Mouse (Mus musculus) heart, embryonic 15.5 days (tissue): ENCODE measurements at regions not wholly inside any gene's neighbourhood (a gene's known extent, or its start where the extent isn't known, plus 50 kb on each side); places are given as distances from the start of the nearest gene placed in this dataset.

Source experiments
- ATAC-seq: fragments of 200-750 bp; cut with Nextera tagmentation; replicated peaks from 2 replicates; pipeline ENCODE4 v1.8.0; 2017; ENCODE audit warnings: low read depth, moderate TSS enrichment; ENCODE audit not compliant: insufficient number of reproducible peaks, insufficient read depth, low FRiP score
- H3K27ac ChIP-seq: fragments of 300-500 bp; sonication (generic); 2 replicates; pipeline ENCODE4 v1.5.1; 2015; ENCODE audit warnings: mild to moderate bottlenecking, inconsistent platforms
- H3K27me3 ChIP-seq: fragments of 300-500 bp; sonication (generic); 2 replicates; pipeline ENCODE4 v1.6.1; 2015; ENCODE audit warnings: inconsistent platforms
- H3K36me3 ChIP-seq: fragments of 300-500 bp; sonication (generic); 2 replicates; pipeline ENCODE4 v1.6.1; 2015; ENCODE audit warnings: mild to moderate bottlenecking, inconsistent platforms
- H3K4me1 ChIP-seq: fragments of 300-500 bp; sonication (generic); replicated peaks from 2 replicates; pipeline ENCODE4 v1.6.1; 2015; ENCODE audit warnings: inconsistent platforms
- H3K4me2 ChIP-seq: fragments of 300-500 bp; sonication (generic); 2 replicates; pipeline ENCODE4 v1.6.1; 2015; ENCODE audit warnings: inconsistent platforms, mild to moderate bottlenecking, moderate library complexity
- H3K4me3 ChIP-seq: fragments of 300-500 bp; sonication (generic); 2 replicates; pipeline ENCODE4 v1.5.1; 2015; ENCODE audit warnings: mild to moderate bottlenecking, inconsistent platforms
- H3K9ac ChIP-seq: fragments of 300-500 bp; sonication (generic); 2 replicates; pipeline ENCODE4 v1.6.1; 2015; ENCODE audit warnings: mild to moderate bottlenecking, inconsistent platforms
- H3K9me3 ChIP-seq: fragments of 300-500 bp; sonication (generic); replicated peaks from 2 replicates; pipeline ENCODE4 v1.6.1; 2016; ENCODE audit warnings: inconsistent platforms
- WGBS: fragments of 180-500 bp; shearing (Covaris S2); methylation state at CpG from one replicate; pipeline ENCODE4 v1.1.7; 2015; ENCODE audit warnings: mixed read lengths; 5-methylcytosine and 5-hydroxymethylcytosine counted together

DNA sequence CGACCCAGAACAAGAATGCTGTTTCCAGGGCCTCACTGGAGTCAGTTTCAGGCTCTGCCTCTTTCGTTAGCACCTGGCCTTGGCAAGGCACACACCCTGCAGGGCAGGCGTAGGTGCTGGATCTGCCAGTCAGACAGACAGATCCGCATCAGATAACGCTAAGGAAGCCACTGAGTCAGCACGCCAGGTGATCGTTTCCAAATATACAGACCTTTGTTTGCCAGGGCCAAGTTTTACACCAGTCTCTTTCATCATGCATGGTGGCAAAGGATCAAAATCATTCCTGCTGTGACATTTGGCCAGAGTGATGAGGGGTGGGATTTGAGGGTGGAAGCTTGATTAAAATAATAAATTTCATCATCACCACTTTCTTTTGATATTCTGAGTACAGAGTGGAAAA is 411.0 kb downstream of the Ofcc1 start:
- H3K4me2 ChIP-seq: no peak overlapping the region
- H3K27me3 ChIP-seq: no peaks in the 10 kb centered on the region
- no peak for ATAC-seq
- no peaks in the 10 kb centered on the region for H3K9me3 ChIP-seq
- H3K36me3 ChIP-seq: no peaks in the 10 kb centered on the region
- H3K9ac ChIP-seq: no peak overlapping the region
- H3K4me3 ChIP-seq: no peak overlapping the region
- H3K4me1 ChIP-seq: 0 out of 2 replicates have a peak, but pooled peaks cover 3% of the 10 kb centered on the region
- no peak overlapping the region for H3K27ac ChIP-seq
- WGBS: 55% methylated on average over 7 of the region's 7 CpGs

DNA sequence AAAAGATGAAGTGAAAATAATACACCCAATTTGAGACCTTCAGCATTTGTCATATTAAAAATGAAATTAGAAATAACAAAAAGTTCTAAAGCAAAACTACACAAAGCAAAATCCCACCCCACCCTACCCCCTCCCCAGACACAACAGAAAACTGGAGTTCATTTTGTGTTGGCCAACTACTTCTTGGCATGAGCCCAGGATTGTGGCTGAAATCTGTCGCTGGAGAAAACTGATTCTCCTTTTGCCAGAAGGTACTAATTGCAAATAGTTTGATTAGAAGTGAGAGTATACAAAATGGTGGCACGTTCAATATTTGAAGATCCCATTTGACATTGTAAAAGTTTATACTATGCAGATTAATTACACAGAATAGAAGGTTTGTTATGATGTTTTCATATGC is 426.0 kb downstream of the Ofcc1 start:
- WGBS: 59% methylated on average over 2 of the region's 2 CpGs
- Histone ChIP-seq H3K9ac (no peak overlapping the region), H3K27ac (no peak overlapping the region), H3K4me3 (no peak overlapping the region), H3K36me3 (no peaks in the 10 kb centered on the region), H3K9me3 (no peaks in the 10 kb centered on the region), H3K4me2 (no peak overlapping the region), H3K4me1 (no peaks in the 10 kb centered on the region), H3K27me3 (no peaks in the 10 kb centered on the region)
- ATAC-seq: no peak

DNA sequence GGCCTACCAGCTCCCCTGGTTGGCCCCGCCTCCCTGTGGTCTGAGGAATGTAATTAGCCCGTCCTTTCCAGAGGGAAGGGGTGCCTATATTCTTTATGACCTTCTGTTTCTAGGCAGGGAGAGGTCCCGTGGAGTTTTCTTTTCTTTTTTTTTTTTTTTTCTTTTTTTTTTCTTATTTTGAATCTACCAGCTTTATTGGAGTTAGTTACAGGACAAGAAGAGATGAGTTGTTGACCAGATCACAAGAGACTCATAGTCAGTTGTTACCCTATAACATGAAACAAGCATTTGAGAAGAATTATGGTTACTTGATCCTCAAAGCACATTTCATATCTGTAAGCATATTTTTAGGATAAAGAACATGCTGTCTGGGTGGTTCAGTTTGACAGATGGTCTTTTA is 429.8 kb downstream of the Ofcc1 start:
- Histone ChIP-seq H3K4me3 (no peak overlapping the region), H3K27ac (no peak overlapping the region), H3K36me3 (no peaks in the 10 kb centered on the region), H3K9me3 (no peaks in the 10 kb centered on the region), H3K4me1 (no peaks in the 10 kb centered on the region), H3K27me3 (no peaks in the 10 kb centered on the region), H3K4me2 (no peak overlapping the region), H3K9ac (no peak overlapping the region)
- ATAC-seq: no peak
- 84% methylated on average over 3 of the region's 3 CpGs for WGBS

- no peak overlapping the region for H3K4me3 ChIP-seq
- H3K4me2 ChIP-seq: no peak overlapping the region
- no peak overlapping the region for H3K27ac ChIP-seq
- no peaks in the 10 kb centered on the region for H3K27me3 ChIP-seq
- H3K9ac ChIP-seq: no peak overlapping the region
- H3K4me1 ChIP-seq: no peaks in the 10 kb centered on the region
- ATAC-seq: no peak
- 79% methylated on average over 7 of the region's 7 CpGs for WGBS
- no peaks in the 10 kb centered on the region for H3K36me3 ChIP-seq
- no peaks in the 10 kb centered on the region for H3K9me3 ChIP-seq
Measured at GRCm38 (mm10) chr13:39928573-39928972, 432.7 kb downstream of the Ofcc1 start.

- Histone ChIP-seq H3K4me2 (no peak overlapping the region), H3K4me3 (no peak overlapping the region), H3K27ac (no peak overlapping the region), H3K9me3 (no peaks in the 10 kb centered on the region), H3K9ac (no peak overlapping the region), H3K36me3 (no peaks in the 10 kb centered on the region), H3K4me1 (no peaks in the 10 kb centered on the region), H3K27me3 (no peaks in the 10 kb centered on the region)
- WGBS: 87% methylated on average over 4 of the region's 4 CpGs
- no peak for ATAC-seq
Measured at GRCm38 (mm10) chr13:39924366-39924765, 436.9 kb downstream of the Ofcc1 start.

GRCm38 (mm10) chr13:39923113-39923512 is 438.1 kb downstream of the Ofcc1 start:
- WGBS: 51% methylated on average over 9 of the region's 9 CpGs
- ATAC-seq: no peak
- H3K36me3 ChIP-seq: no peaks in the 10 kb centered on the region
- H3K4me2 ChIP-seq: no peak overlapping the region
- no peaks in the 10 kb centered on the region for H3K9me3 ChIP-seq
- H3K27ac ChIP-seq: no peak overlapping the region
- no peaks in the 10 kb centered on the region for H3K4me1 ChIP-seq
- H3K4me3 ChIP-seq: no peak overlapping the region
- H3K9ac ChIP-seq: no peak overlapping the region
- no peaks in the 10 kb centered on the region for H3K27me3 ChIP-seq

DNA sequence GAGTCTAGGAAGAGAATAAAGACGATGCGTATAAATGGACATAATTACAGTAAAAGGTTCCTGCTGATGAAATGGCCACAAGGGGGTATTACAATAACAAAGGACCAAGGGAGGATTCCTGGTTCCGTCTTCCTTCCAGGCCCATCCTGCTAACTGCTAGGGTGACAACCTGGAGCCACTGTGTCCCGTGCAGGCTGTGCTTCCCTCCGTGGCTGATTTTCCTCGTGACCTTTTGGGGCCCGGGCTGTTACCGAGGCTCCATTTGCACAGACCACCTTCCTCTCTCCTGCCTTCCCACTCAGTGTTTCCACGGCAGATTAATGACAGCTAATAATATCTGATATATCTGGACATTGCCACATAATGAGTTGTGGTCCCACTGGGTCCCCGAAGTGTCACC is 453.5 kb downstream of the Ofcc1 start:
- WGBS: 72% methylated on average over 10 of the region's 10 CpGs
- Histone ChIP-seq H3K4me2 (no peak overlapping the region), H3K9me3 (no peaks in the 10 kb centered on the region)

GRCm38 (mm10) chr13:39904264-39904663 is 457.0 kb downstream of the Ofcc1 start:
- H3K4me1 ChIP-seq: no peaks in the 10 kb centered on the region
- WGBS: 59% methylated on average over 8 of the region's 8 CpGs
- no peak overlapping the region for H3K4me3 ChIP-seq
- no peaks in the 10 kb centered on the region for H3K27me3 ChIP-seq
- H3K27ac ChIP-seq: no peak overlapping the region
- ATAC-seq: no peak
- no peaks in the 10 kb centered on the region for H3K9me3 ChIP-seq
- no peak overlapping the region for H3K9ac ChIP-seq
- no peak overlapping the region for H3K4me2 ChIP-seq
- no peaks in the 10 kb centered on the region for H3K36me3 ChIP-seq

More for the DNA sequence above, 453.5 kb downstream of the Ofcc1 start:
- H3K36me3 ChIP-seq: no peaks in the 10 kb centered on the region
- no peak overlapping the region for H3K9ac ChIP-seq
- H3K27me3 ChIP-seq: no peaks in the 10 kb centered on the region
- ATAC-seq: no peak
- H3K4me1 ChIP-seq: no peaks in the 10 kb centered on the region
- H3K27ac ChIP-seq: no peak overlapping the region
- no peak overlapping the region for H3K4me3 ChIP-seq

GRCm38 (mm10) chr13:39903319-39903718 is 457.9 kb downstream of the Ofcc1 start:
- no peak overlapping the region for H3K4me3 ChIP-seq
- no peaks in the 10 kb centered on the region for H3K4me1 ChIP-seq
- H3K9me3 ChIP-seq: no peaks in the 10 kb centered on the region
- no peaks in the 10 kb centered on the region for H3K36me3 ChIP-seq
- no peak overlapping the region for H3K27ac ChIP-seq
- 76% methylated on average over 3 of the region's 3 CpGs for WGBS
- no peaks in the 10 kb centered on the region for H3K27me3 ChIP-seq
- ATAC-seq: no peak
- no peak overlapping the region for H3K9ac ChIP-seq
- H3K4me2 ChIP-seq: no peak overlapping the region

GRCm38 (mm10) chr13:39899332-39899731 is 461.9 kb downstream of the Ofcc1 start:
- Histone ChIP-seq H3K4me2 (no peak overlapping the region), H3K27ac (no peak overlapping the region), H3K4me1 (no peaks in the 10 kb centered on the region), H3K4me3 (no peak overlapping the region), H3K9ac (no peak overlapping the region), H3K36me3 (no peaks in the 10 kb centered on the region), H3K9me3 (no peaks in the 10 kb centered on the region), H3K27me3 (no peaks in the 10 kb centered on the region)
- no peak for ATAC-seq
- 83% methylated on average over 2 of the region's 2 CpGs for WGBS

- no peaks in the 10 kb centered on the region for H3K27me3 ChIP-seq
- H3K4me3 ChIP-seq: no peak overlapping the region
- 75% methylated on average over 5 of the region's 5 CpGs for WGBS
- H3K4me1 ChIP-seq: no peaks in the 10 kb centered on the region
- no peaks in the 10 kb centered on the region for H3K9me3 ChIP-seq
- no peak overlapping the region for H3K4me2 ChIP-seq
- ATAC-seq: no peak
- H3K9ac ChIP-seq: no peak overlapping the region
- no peaks in the 10 kb centered on the region for H3K36me3 ChIP-seq
- H3K27ac ChIP-seq: no peak overlapping the region
Measured at GRCm38 (mm10) chr13:39898412-39898979, 462.8 kb downstream of the Ofcc1 start.

DNA sequence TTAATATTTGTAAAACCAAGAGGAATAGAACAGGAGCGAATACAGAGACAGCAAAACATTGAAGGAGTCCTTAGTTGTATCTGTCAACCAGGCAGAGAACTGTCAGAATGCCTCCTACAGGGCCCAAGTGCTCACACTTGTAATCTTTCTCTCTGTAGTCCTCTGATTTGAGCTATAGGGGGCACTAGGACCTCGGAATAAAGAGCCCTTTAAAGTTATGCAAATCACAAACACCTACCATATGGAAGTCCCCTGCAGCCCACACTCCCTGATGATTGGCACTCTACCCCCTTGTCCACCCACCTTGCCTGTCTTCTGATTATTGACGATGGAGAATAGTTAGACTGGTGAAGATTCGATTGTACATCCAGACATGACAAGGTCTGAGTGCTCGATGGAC is 467.1 kb downstream of the Ofcc1 start:
- no peak overlapping the region for H3K9ac ChIP-seq
- H3K27me3 ChIP-seq: no peaks in the 10 kb centered on the region
- no peaks in the 10 kb centered on the region for H3K4me1 ChIP-seq
- H3K4me3 ChIP-seq: no peak overlapping the region
- WGBS: 63% methylated on average over 5 of the region's 5 CpGs
- H3K27ac ChIP-seq: no peak overlapping the region
- H3K4me2 ChIP-seq: no peak overlapping the region
- ATAC-seq: no peak
- H3K9me3 ChIP-seq: no peaks in the 10 kb centered on the region
- H3K36me3 ChIP-seq: no peaks in the 10 kb centered on the region
